Mouse (Mus musculus) megakaryocyte, adult 5-6 weeks (primary cell): ENCODE data around the gene Lypd3. TPM values are rescaled to one million over a fixed set of nuclear protein-coding genes. Genes with fewer than 3 reads are reported as not detected.
A peak's percentile ranks its signal among the peaks of the same experiment; 100 is the strongest.
"Not testable (repeated sequence)": the region's sequence is repeated elsewhere in the genome, so short reads cannot be mapped to it uniquely, and the experiment has no call there.

Experiments
- ATAC-seq: 2 replicates; pipeline ENCODE4 v1.8.0; 2016; ENCODE audit warnings: mild to moderate bottlenecking, inconsistent platforms; ENCODE audit not compliant: poor library complexity, severe bottlenecking
- total RNA-seq, 2 experiments: library from RNA; stranded (forward) in 1 of 2; stranded (reverse) in 1 of 2; fragments of 153-499, 151-499 nt in 1 of 2; fragments of 221-1000, 200-1000 nt in 1 of 2; gene quantifications; 2 replicates each; pipeline versions ENCODE4 v1.2.3 to v1.2.4; 2015 to 2017

Lypd3 gene
- total RNA-seq, 2 experiments from 2014 or later = not detected

- no peak for ATAC-seq
Measured at GRCm38 (mm10) chr7:24659737-24660357, 23.5 kb downstream of the Lypd3 start.

DNA sequence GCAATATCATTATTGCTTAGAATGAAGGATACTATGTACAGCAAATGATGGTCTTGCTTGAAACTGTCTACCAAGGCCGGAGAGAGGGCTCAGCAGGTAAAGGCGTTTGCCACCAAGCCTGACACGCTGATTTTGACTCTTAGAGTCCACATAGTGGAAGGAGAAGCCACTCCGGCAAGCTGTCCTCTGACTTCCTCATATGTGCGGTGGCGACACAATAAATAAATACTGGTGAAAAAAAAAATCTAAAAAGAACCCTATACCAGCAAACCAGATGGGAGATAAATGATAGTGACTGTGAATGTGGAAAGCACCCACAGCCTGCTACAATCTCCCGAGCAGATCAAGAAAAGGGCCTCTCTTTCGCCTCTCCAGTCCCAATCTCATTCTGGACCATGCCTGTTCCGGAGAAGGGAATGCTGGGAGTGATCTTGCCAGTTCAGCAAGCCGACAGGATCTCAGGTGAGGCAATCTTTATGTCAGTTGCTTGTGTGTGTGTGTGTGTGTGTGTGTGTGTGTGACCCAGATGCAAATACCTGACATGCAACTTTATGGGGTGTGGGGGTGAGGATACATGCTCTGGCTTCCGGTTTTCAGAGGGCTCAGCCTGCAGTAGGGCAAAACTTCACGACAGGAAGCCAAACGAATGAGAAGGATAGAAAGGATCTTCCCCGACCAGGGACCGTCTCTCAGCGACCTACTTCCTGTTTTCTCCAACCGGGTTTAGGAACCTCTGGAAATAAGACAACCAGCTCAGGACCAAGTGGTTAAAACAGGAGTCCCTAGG lies 25.0 kb downstream of the Lypd3 start:
- peak; percentile 66 for ATAC-seq

GRCm38 (mm10) chr7:24662575-24662974 lies 26.2 kb downstream of the Lypd3 start:
- ATAC-seq = peak; percentile 88

DNA sequence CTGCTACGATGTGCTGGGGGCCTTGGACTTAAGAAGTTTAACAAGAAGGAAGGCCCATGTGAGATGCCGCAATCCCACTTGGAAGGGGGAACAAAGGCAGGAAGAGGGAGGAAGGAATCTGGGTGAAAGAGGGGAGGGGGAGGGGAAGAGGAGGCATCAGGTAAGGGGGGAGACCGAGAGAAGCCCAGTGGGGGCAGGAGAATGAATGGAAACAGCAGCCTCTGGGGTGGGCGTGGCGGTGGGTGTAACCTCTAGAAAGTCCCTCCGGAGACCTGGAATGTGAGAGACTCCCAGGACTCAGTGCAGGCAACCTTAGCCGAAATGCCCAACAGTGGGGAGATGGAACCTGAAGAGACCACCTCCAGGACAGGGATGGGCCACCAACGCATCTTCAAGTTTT lies 28.0 kb downstream of the Lypd3 start:
- ATAC-seq = no peak

DNA sequence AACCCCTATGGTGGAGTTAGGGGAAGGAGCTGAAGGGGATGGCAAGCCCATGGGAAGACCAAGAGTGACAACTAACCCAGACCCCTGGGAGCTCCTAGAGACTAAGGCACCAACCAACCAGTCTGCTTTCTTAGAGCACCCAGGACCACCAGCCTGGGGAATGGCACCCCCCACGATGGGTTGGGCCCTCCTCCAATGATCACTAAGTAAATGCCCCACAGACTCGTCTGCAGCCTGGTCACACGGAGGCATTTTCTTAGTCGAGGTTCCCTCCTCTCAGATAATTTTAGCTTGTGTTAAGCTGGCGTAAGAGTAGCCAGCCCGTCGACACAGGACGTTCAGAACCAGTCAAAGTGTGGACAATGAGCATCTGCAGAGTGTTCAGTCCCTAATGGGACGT lies 28.6 kb downstream of the Lypd3 start:
- no peak for ATAC-seq

GRCm38 (mm10) chr7:24671944-24672439 lies 35.6 kb downstream of the Lypd3 start:
- no peak for ATAC-seq

GRCm38 (mm10) chr7:24676575-24676974 lies 40.2 kb downstream of the Lypd3 start, which contains the start of gene Tex101:
Tex101 (minus strand) TSS chr7:24676675.
- ATAC-seq = no peak

- not testable (repeated sequence) for ATAC-seq
Measured at GRCm38 (mm10) chr7:24684121-24684520, 47.8 kb downstream of the Lypd3 start.

GRCm38 (mm10) chr7:24687519-24687918 lies 51.2 kb downstream of the Lypd3 start:
- not testable (repeated sequence) for ATAC-seq

Other genes starting within 250 kb of the Lypd3 start
- 21.6 and 22.3 TPM in 2 replicates for gene Smg9, start 236.9 kb upstream of the Lypd3 start, total RNA-seq (2015)
- gene Smg9, start 236.9 kb upstream of the Lypd3 start, total RNA-seq (2017) = 16.7 and 30.3 TPM in 2 replicates
- gene Irgc1, start 184.3 kb upstream of the Lypd3 start, total RNA-seq (2015) = 0.74 and 1.8 TPM in 2 replicates
- gene Irgc1, start 184.3 kb upstream of the Lypd3 start, total RNA-seq (2017) = 0.66 and 0.94 TPM in 2 replicates
- gene Plaur, start 174.1 kb upstream of the Lypd3 start, total RNA-seq (2015) = 100 and 110 TPM in 2 replicates
- gene Plaur, start 174.1 kb upstream of the Lypd3 start, total RNA-seq (2017) = 96.3 and 124 TPM in 2 replicates
- not detected in 2 replicates for gene Cadm4, start 154.5 kb upstream of the Lypd3 start, total RNA-seq (2015)
- gene Cadm4, start 154.5 kb upstream of the Lypd3 start, total RNA-seq (2017) = not detected in 2 replicates
- gene Zfp428, start 129.5 kb upstream of the Lypd3 start, total RNA-seq (2015) = 0.69 TPM in 1 of 2 replicates, not detected in the other
- gene Zfp428, start 129.5 kb upstream of the Lypd3 start, total RNA-seq (2017) = 0.40 TPM in 1 of 2 replicates, not detected in the other
- gene AC161166.1, start 124.1 kb upstream of the Lypd3 start, total RNA-seq (2015) = not detected in 2 replicates
- gene AC161166.1, start 124.1 kb upstream of the Lypd3 start, total RNA-seq (2017) = not detected in 2 replicates
- 2.4 and 2.7 TPM in 2 replicates for gene Irgq, start 105.9 kb upstream of the Lypd3 start, total RNA-seq (2015)
- gene Irgq, start 105.9 kb upstream of the Lypd3 start, total RNA-seq (2017) = 2.4 and 2.5 TPM in 2 replicates
- not detected in 2 replicates for gene Pinlyp, start 90.4 kb upstream of the Lypd3 start, total RNA-seq (2015)
- not detected in 2 replicates for gene Pinlyp, start 90.4 kb upstream of the Lypd3 start, total RNA-seq (2017)
- gene Xrcc1, start 90.3 kb upstream of the Lypd3 start, total RNA-seq (2015) = 18.3 and 27.5 TPM in 2 replicates
- 17.6 and 25.1 TPM in 2 replicates for gene Xrcc1, start 90.3 kb upstream of the Lypd3 start, total RNA-seq (2017)
- gene Ethe1, start 49.0 kb upstream of the Lypd3 start, total RNA-seq (2015) = 148 and 171 TPM in 2 replicates
- gene Ethe1, start 49.0 kb upstream of the Lypd3 start, total RNA-seq (2017) = 59.2 and 67.7 TPM in 2 replicates
- gene Zfp575, start 48.9 kb upstream of the Lypd3 start, total RNA-seq (2015) = 0.16 and 0.27 TPM in 2 replicates
- 0.08 and 0.22 TPM in 2 replicates for gene Zfp575, start 48.9 kb upstream of the Lypd3 start, total RNA-seq (2017)
- 1.0 and 1.2 TPM in 2 replicates for gene Phldb3, start 25.8 kb upstream of the Lypd3 start, total RNA-seq (2015)
- 3.7 and 4.0 TPM in 2 replicates for gene Phldb3, start 25.8 kb upstream of the Lypd3 start, total RNA-seq (2017)
- gene Tex101, start 40.1 kb downstream of the Lypd3 start, total RNA-seq (2015) = not detected in 2 replicates
- not detected in 2 replicates for gene Tex101, start 40.1 kb downstream of the Lypd3 start, total RNA-seq (2017)
- not detected in 2 replicates for gene BC049730, start 72.7 kb downstream of the Lypd3 start, total RNA-seq (2015)
- gene BC049730, start 72.7 kb downstream of the Lypd3 start, total RNA-seq (2017) = not detected in 2 replicates
- gene Gm4763, start 90.4 kb downstream of the Lypd3 start, total RNA-seq (2015) = not detected in 2 replicates
- 0.24 TPM in 1 of 2 replicates, not detected in the other for gene Gm4763, start 90.4 kb downstream of the Lypd3 start, total RNA-seq (2017)
- 170 and 199 TPM in 2 replicates for gene Cd177, start 123.8 kb downstream of the Lypd3 start, total RNA-seq (2015)
- 392 and 399 TPM in 2 replicates for gene Cd177, start 123.8 kb downstream of the Lypd3 start, total RNA-seq (2017)
- gene Ceacam10, start 140.7 kb downstream of the Lypd3 start, total RNA-seq (2015) = 44.7 and 45.0 TPM in 2 replicates
- gene Ceacam10, start 140.7 kb downstream of the Lypd3 start, total RNA-seq (2017) = 43.5 and 48.5 TPM in 2 replicates
- 9.6 and 10.0 TPM in 2 replicates for gene Gm9844, start 225.7 kb downstream of the Lypd3 start, total RNA-seq (2015)
- 40.8 and 73.5 TPM in 2 replicates for gene Gm9844, start 225.7 kb downstream of the Lypd3 start, total RNA-seq (2017)
- gene Lypd4, start 233.4 kb downstream of the Lypd3 start, total RNA-seq (2015) = not detected in 2 replicates
- gene Lypd4, start 233.4 kb downstream of the Lypd3 start, total RNA-seq (2017) = not detected in 2 replicates
- not detected in 2 replicates for gene Dmrtc2, start 233.5 kb downstream of the Lypd3 start, total RNA-seq (2015)
- not detected in 2 replicates for gene Dmrtc2, start 233.5 kb downstream of the Lypd3 start, total RNA-seq (2017)
- 1,493 and 1,909 TPM in 2 replicates for gene Rps19, start 247.8 kb downstream of the Lypd3 start, total RNA-seq (2015)
- gene Rps19, start 247.8 kb downstream of the Lypd3 start, total RNA-seq (2017) = 575 and 756 TPM in 2 replicates